Mouse (Mus musculus): ENCODE results near the gene Cep112.
A peak's percentile ranks its signal among the peaks of the same experiment; 100 is the strongest.

Gene Cep112

GRCm38 (mm10) chr11:108424889-108425591 lies at the start of gene Cep112:
TSS of gene Cep112 (plus strand) at chr11:108425192.
- DNase-seq (ENCODE audit: low spot score in 2 of 2): peak; percentile 44 to 87

GRCm38 (mm10) chr11:108376815-108377214 lies 48.2 kb upstream of the Cep112 start:
- no peak for DNase-seq (ENCODE audit: low spot score in 2 of 2)

DNA sequence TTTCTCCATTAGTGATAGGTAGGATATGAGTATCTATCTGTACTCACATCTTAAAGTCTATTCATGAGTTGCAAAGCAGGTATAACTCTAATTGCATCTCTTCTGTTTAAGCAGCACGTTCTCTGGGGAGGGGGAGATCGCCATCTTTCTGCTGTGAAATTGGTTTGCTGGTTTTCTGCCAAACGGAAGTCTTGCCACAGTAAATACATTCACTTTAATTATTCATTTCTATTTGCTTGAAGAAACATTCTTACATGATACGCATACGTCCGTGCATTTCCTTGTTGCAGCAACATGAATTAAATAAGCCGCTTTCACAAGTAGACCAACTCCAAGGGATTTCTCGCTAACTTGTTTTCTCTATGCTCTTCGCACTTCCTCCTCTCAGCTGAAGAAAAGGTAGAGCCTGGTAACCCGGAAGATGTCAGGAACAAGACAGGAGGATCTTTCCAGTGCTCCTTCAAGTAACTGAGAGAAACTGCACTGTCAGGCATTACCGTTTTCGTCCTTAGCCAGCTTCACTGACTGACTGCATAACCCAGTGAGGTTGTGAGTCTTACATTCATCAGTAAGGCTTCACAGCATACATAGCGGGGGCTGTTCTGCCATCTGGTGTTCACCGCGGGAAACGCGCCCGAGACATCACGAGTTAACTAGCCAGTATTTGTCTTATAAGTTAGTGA lies 47.2 kb upstream of the Cep112 start:
- peak; percentile 31 to 73 for DNase-seq (ENCODE audit: low spot score in 2 of 2)

GRCm38 (mm10) chr11:108378363-108378751 lies 46.6 kb upstream of the Cep112 start:
- DNase-seq (ENCODE audit: low spot score in 2 of 2): no peak

GRCm38 (mm10) chr11:108382664-108383063 lies 42.3 kb upstream of the Cep112 start:
- DNase-seq (ENCODE audit: low spot score in 2 of 2): no peak

DNA sequence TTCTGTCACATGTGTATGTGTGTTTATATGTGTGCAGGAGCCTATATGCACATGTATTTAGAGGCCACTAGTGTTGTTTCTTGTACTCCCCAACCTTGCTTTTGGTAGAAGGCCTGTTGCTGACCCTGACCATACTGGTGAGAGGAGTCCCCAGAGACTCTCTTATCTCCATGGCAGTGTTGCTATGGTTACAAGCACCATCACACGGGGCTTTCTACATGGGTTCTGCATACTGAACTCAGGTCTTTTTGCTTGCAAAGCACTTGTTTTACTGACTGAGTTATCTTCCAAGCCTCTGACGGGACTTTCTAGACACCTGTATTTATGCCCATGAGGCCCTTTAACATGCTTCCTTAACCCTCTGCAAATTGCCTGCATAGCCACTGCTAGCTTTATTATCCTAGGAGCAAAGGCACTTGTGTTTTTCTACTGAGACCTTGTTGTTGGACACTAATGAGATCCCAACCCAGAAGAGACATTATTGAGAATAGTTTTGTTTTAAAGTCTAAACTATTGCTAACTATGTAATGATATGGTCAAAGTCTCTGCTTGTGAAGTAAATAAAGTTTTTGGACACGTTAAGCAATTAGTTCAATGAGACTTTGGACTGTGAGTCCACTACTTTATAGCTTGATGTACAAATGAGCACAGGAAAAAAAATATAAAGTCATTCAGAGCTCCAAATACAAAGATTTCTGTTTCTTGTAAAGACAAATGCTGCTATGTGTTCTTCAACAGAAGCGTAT lies 39.9 kb upstream of the Cep112 start:
- no peak for DNase-seq (ENCODE audit: low spot score in 2 of 2)

- no peak for DNase-seq (ENCODE audit: low spot score in 2 of 2)
These were observed 39.3 kb upstream of the Cep112 start for GRCm38 (mm10) chr11:108385666-108386024.

DNA sequence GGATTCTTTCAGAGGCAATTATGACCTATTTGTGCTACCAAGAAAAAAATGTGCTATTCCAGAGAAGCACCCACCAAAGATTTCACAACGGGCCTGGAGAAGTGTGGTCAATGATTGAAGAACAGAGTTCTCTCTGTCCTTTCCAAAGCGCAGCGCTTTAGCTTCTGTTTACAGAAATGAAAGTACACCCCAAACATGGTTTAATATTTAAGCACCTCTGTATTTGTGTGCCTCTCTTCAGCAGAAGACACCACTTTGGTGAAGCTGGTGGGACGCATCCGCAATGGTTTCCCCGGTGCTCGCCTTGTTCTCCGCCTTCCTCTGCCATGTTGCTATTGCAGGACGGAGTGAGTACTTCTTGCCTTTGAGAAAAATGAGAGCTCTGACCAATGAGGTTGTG lies 29.9 kb upstream of the Cep112 start:
- no peak for DNase-seq (ENCODE audit: low spot score in 2 of 2)

DNA sequence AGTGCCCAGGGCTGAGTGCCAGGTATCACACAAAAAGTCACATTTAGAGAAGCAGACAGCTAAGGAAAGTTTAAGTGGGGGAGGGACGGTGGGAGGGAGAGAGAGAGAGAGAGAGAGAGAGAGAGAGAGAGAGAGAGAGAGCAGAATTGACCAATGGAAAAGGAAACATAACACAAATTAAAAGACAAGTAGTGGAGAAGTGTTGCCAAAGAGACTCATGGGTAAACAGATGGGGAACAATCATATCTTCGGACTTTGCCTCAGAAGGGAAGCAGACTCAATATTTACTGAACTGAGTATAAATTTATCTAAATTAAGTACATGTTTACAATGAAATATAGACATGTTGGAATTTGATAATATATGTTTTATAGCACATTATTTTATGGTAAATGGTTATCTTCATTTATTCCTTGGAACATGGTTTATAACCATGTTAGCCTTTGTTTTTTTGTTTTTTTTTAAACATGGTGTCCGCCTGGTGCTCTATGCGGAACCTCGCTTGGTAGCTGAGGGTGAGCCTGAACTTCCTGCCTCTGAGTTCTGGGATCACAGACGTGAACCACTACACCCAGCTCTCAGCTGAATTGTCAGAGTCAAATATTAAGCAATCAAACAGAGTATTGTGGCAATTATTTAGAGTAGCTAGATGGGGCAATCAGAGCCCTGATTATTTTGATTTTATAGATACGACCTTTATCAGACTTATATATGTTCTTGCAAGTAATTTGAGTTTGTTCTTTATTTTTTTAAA lies 28.7 kb upstream of the Cep112 start:
- DNase-seq (ENCODE audit: low spot score in 2 of 2): no peak

- no peak for DNase-seq (ENCODE audit: low spot score in 2 of 2)
These were observed 14.9 kb upstream of the Cep112 start for GRCm38 (mm10) chr11:108409876-108410644.

- no peak for DNase-seq (ENCODE audit: low spot score in 2 of 2)
These were observed 8.6 kb upstream of the Cep112 start for GRCm38 (mm10) chr11:108416360-108416759.

- no peak for DNase-seq (ENCODE audit: low spot score in 2 of 2)
These were observed 6.5 kb upstream of the Cep112 start for GRCm38 (mm10) chr11:108418540-108418939.

DNA sequence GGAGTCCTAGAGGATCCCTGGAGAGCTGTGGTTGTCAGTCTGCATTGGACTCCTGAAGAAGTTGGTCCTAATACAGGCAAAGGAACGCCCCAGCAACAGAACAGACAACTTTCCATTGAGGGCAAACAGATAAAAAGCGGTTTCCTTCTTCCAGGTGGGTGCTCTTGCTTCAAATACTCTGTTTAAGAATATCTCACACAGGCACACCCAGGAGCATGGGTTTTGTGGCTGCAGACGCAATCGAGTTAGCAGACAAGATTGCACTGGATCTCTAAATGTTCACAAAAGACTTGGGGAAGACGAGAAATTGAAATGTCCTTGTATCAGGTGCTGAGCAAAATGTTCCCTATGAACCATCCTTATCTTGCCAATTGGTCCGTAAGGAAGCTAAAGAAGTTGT lies 5.8 kb upstream of the Cep112 start:
- DNase-seq (ENCODE audit: low spot score in 2 of 2): no peak

GRCm38 (mm10) chr11:108420751-108421150 lies 4.2 kb upstream of the Cep112 start:
- DNase-seq (ENCODE audit: low spot score in 2 of 2): no peak

GRCm38 (mm10) chr11:108423221-108423620 lies 1.8 kb upstream of the Cep112 start:
- DNase-seq (ENCODE audit: low spot score in 2 of 2): no peak

GRCm38 (mm10) chr11:108424111-108424510 lies 881 bp upstream of the Cep112 start:
- no peak for DNase-seq (ENCODE audit: low spot score in 2 of 2)

- peak; percentile 8 to 17 for DNase-seq (ENCODE audit: low spot score in 2 of 2)
These were observed 565 bp downstream of the Cep112 start for GRCm38 (mm10) chr11:108425592-108425921.

GRCm38 (mm10) chr11:108426086-108426485 lies 1.1 kb downstream of the Cep112 start:
- DNase-seq (ENCODE audit: low spot score in 2 of 2): no peak

DNA sequence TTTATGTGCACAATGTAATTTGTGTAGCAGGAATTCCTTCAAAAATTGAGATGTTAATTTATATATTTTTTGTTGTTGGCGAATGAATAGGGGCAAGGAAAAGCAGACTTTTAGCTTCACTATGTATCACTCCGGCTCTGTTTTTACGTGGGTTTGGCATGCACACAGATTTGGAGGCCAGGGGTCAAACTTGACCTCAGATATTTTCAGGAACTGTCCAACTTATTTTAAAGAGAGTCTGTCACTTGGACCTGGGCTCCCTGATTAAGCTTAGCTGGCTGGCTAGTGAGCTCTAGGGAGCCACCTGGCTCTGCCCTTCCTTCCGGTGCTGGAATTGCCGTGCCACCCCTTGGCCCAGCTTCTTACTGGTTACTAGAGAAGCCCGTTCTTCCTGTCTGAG lies 2.2 kb downstream of the Cep112 start:
- DNase-seq (ENCODE audit: low spot score in 2 of 2): no peak

DNA sequence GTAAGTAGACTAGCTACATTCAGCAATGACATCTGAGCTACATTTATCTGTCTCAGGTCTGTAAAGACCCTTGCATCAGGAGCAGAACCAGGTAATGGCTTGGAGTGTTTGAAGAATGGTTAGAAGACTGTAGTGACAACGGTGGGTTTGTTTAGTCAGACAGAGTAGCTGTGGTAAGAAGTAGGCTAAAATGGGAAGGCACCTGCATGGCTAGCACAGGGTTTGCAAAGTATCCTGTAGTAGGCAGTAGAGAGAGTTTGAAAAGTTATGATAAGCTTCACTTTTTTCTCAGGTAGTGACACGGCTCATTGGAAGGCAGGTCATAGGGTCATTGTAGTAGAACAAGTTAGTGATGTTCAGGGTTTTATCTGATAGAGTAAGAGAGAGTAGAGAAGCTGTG lies 4.1 kb downstream of the Cep112 start:
- DNase-seq (ENCODE audit: low spot score in 2 of 2): no peak

DNA sequence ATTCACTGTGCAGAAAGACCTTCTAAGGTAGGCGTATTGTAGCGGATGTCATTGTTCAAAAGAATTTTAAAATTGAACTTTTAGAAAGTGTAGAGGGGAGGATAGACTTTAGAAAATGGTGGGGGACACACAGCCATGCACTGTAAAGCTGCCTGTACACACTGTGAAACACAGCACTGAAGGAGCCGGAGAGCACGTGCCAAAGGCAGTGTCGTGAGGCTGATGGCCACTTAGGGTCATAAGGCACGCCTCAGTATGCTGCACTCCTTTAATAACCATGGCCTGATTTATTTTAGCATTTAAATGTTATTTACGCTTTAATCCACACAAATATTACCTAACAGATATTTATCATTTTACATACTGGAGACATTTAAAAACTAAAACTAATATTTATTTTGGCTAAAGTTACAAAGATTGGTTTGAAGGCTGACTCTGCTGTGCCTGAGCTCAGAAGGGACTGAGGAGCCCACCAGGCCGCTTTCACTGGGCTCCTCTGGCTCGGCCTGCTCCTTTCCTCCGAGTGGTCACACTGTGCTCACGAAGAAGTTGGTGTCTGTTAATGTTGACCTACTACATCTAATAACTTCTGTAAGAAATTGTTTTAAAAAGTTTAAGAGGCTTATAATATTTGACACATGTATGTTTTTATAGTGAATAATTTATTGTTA lies 19.0 kb downstream of the Cep112 start:
- no peak for DNase-seq (ENCODE audit: low spot score in 2 of 2)
